Mouse (Mus musculus) gastrocnemius, postnatal 25 days (tissue): ENCODE data around the gene Krtap16-1. TPM values are rescaled to one million over a fixed set of nuclear protein-coding genes. Genes with fewer than 3 reads are reported as not detected.

ENCODE experiments used
- DNase-seq: peaks from one replicate; pipeline ENCODE4 v3.0.0; 2022
- total RNA-seq, 2 experiments: library from RNA; stranded (reverse); gene quantifications; 1 replicate in 1 of 2; 2 replicates in 1 of 2; pipeline ENCODE4 v1.2.3; 2021

Gene Krtap16-1
- total RNA-seq, 2 experiments from 2014 or later: not detected

- DNase-seq: no peak
Measured at GRCm38 (mm10) chr11:99948175-99948574, 38.2 kb downstream of the Krtap16-1 start, which contains the start of gene Krtap9-5. Gene Krtap9-5, plus strand, starts transcription at chr11:99948475.

- no peak for DNase-seq
Measured at GRCm38 (mm10) chr11:99937751-99938264, 48.6 kb downstream of the Krtap16-1 start.

- no peak for DNase-seq
Measured at GRCm38 (mm10) chr11:99935991-99936390, 50.4 kb downstream of the Krtap16-1 start, which contains the start of gene Krtap31-2. Gene Krtap31-2, plus strand, starts transcription at chr11:99936291.

Other genes with a start within 250 kb of the Krtap16-1 start
- gene Gm11595, start 213.7 kb downstream of the Krtap16-1 start, total RNA-seq: not detected
- not detected for gene Krtap4-8, start 205.9 kb downstream of the Krtap16-1 start, total RNA-seq
- not detected for gene Krtap4-9, start 201.4 kb downstream of the Krtap16-1 start, total RNA-seq
- not detected for gene Gm11596, start 193.1 kb downstream of the Krtap16-1 start, total RNA-seq
- gene Gm11569, start 187.7 kb downstream of the Krtap16-1 start, total RNA-seq: not detected
- not detected for gene Gm11554, start 182.2 kb downstream of the Krtap16-1 start, total RNA-seq
- not detected for gene Krtap4-13, start 176.7 kb downstream of the Krtap16-1 start, total RNA-seq
- gene Gm11564, start 170.9 kb downstream of the Krtap16-1 start, total RNA-seq: not detected
- not detected for gene 2300003K06Rik, start 148.5 kb downstream of the Krtap16-1 start, total RNA-seq
- not detected for gene Krtap4-16, start 135.0 kb downstream of the Krtap16-1 start, total RNA-seq
- gene Gm11568, start 128.7 kb downstream of the Krtap16-1 start, total RNA-seq: not detected
- not detected for gene Gm11559, start 122.1 kb downstream of the Krtap16-1 start, total RNA-seq
- not detected for gene Krtap9-1, start 113.2 kb downstream of the Krtap16-1 start, total RNA-seq
- gene Gm11567, start 107.4 kb downstream of the Krtap16-1 start, total RNA-seq: not detected
- not detected for gene Krtap31-1, start 78.7 kb downstream of the Krtap16-1 start, total RNA-seq
- gene Gm11565, start 71.8 kb downstream of the Krtap16-1 start, total RNA-seq: not detected
- not detected for gene Krtap31-2, start 50.3 kb downstream of the Krtap16-1 start, total RNA-seq
- gene Krtap9-5, start 38.1 kb downstream of the Krtap16-1 start, total RNA-seq: not detected
- not detected for gene Krtap29-1, start 7.5 kb downstream of the Krtap16-1 start, total RNA-seq
- gene Krtap17-1, start 7.4 kb upstream of the Krtap16-1 start, total RNA-seq: not detected
- gene Krt33a, start 29.6 kb upstream of the Krtap16-1 start, total RNA-seq: not detected
- not detected for gene Krt33b, start 43.3 kb upstream of the Krtap16-1 start, total RNA-seq
- not detected for gene Krt34, start 55.0 kb upstream of the Krtap16-1 start, total RNA-seq
- gene Krt31, start 64.0 kb upstream of the Krtap16-1 start, total RNA-seq: not detected
- gene Krt32, start 101.6 kb upstream of the Krtap16-1 start, total RNA-seq: not detected
- not detected for gene Krt35, start 109.6 kb upstream of the Krtap16-1 start, total RNA-seq
- gene Krt36, start 119.0 kb upstream of the Krtap16-1 start, total RNA-seq: under 1 TPM in 1 of 2 experiments, not detected in 1; 0.16 TPM
- not detected for gene Krt13, start 135.0 kb upstream of the Krtap16-1 start, total RNA-seq
- gene Krt15, start 149.3 kb upstream of the Krtap16-1 start, total RNA-seq: not detected
- gene Krt19, start 162.1 kb upstream of the Krtap16-1 start, total RNA-seq: under 1 TPM in 1 of 2 experiments, not detected in 1; 0.28 TPM
- not detected for gene Krt9, start 206.6 kb upstream of the Krtap16-1 start, total RNA-seq
- gene Krt14, start 221.0 kb upstream of the Krtap16-1 start, total RNA-seq: not detected